Mouse (Mus musculus) heart, embryonic 14.5 days (tissue): ENCODE data around the gene Cd63. TPM values are rescaled to one million over a fixed set of nuclear protein-coding genes. Genes with fewer than 3 reads are reported as not detected.

Experiments used
- ATAC-seq: fragments of 200-750 bp; cut with Nextera tagmentation; 2 replicates; pipeline ENCODE4 v1.8.0; 2017; ENCODE audit warnings: low read depth, moderate TSS enrichment; ENCODE audit not compliant: insufficient number of reproducible peaks, insufficient read depth, low FRiP score
- H3K27ac ChIP-seq, 2 experiments: fragments of 200-500 bp in 1 of 2; fragments of 300-500 bp in 1 of 2; sonication (generic) in 1 of 2; replicated peaks in 1 of 2; 2 replicates each; pipeline ENCODE4 v1.5.1; 2012 to 2014; ENCODE audit warnings: low read depth in 2 of 2, low read length in 2 of 2, control low read depth in 1 of 2, mild to moderate bottlenecking in 1 of 2, mixed read lengths in 1 of 2; ENCODE audit not compliant: control insufficient read depth in 1 of 2, insufficient read depth in 1 of 2
- H3K27me3 ChIP-seq: fragments of 300-500 bp; sonication (generic); 2 replicates; pipeline ENCODE4 v1.6.1; 2014; ENCODE audit warnings: mild to moderate bottlenecking, low read length, control low read depth; ENCODE audit not compliant: control insufficient read depth, insufficient read depth
- H3K36me3 ChIP-seq: fragments of 300-500 bp; sonication (generic); 2 replicates; pipeline ENCODE4 v1.6.1; 2014; ENCODE audit warnings: mild to moderate bottlenecking, control low read depth, low read length, mixed read lengths; ENCODE audit not compliant: control insufficient read depth, insufficient read depth
- H3K4me1 ChIP-seq, 2 experiments: fragments of 200-500 bp in 1 of 2; fragments of 300-500 bp in 1 of 2; sonication (generic) in 1 of 2; 2 replicates each; pipeline ENCODE4 v1.6.1; 2012 to 2014; ENCODE audit warnings: low read length in 2 of 2, control low read depth in 1 of 2, mixed read lengths in 1 of 2; ENCODE audit not compliant: control insufficient read depth in 2 of 2, insufficient read depth in 2 of 2
- H3K4me2 ChIP-seq: fragments of 300-500 bp; sonication (generic); 2 replicates; pipeline ENCODE4 v1.6.1; 2014; ENCODE audit warnings: mild to moderate bottlenecking, low read length
- H3K4me3 ChIP-seq, 2 experiments: fragments of 200-500 bp in 1 of 2; fragments of 300-500 bp in 1 of 2; sonication (generic) in 1 of 2; 2 replicates each; pipeline ENCODE4 v1.5.1; 2012 to 2014; ENCODE audit warnings: low read length in 2 of 2, mild to moderate bottlenecking in 2 of 2, control low read depth in 1 of 2, low read depth in 1 of 2, moderate library complexity in 1 of 2; ENCODE audit not compliant: control insufficient read depth in 1 of 2, insufficient read depth in 1 of 2
- H3K9ac ChIP-seq: fragments of 300-500 bp; sonication (generic); 2 replicates; pipeline ENCODE4 v1.6.1; 2014; ENCODE audit warnings: mild to moderate bottlenecking, low read length
- H3K9me3 ChIP-seq: fragments of 300-500 bp; sonication (generic); 2 replicates; pipeline ENCODE4 v1.6.1; 2016; ENCODE audit warnings: low read length, control low read depth; ENCODE audit not compliant: control insufficient read depth
- WGBS: fragments of 180-500 bp; shearing (Covaris S2); extraction: QIAGEN DNeasy Blood & Tissue Kit; methylation state at CpG from one replicate; pipeline ENCODE4 v1.1.7; 2014; 5-methylcytosine and 5-hydroxymethylcytosine counted together
- polyA plus RNA-seq: library from polyadenylated mRNA; unstranded; fragments of >200 nt; fragmentation: Nextera tagmentation; extraction: Ambion mirVana; gene quantifications from 2 replicates; pipeline ENCODE4 v1.2.1, GENCODE M21; 2014

Gene Cd63
- polyA plus RNA-seq, result 363 and 394 TPM in 2 replicates

GRCm38 (mm10) chr10:128900698-128901097 is at the start of gene Cd63:
Cd63 (plus strand) TSS chr10:128900989.
- no peaks in the 10 kb centered on the region for H3K36me3 ChIP-seq
- WGBS, result 82% methylated on average over 3 of the region's 3 CpGs
- ATAC-seq, result no peak
- H3K4me3 ChIP-seq, result no peak within 1 kb of the TSS
- H3K27me3 ChIP-seq, result peaks cover 9% of the 10 kb centered on the region
- no peaks in the 10 kb centered on the region for H3K9me3 ChIP-seq
- no peak within 1 kb of the TSS for H3K9ac ChIP-seq
- no peak within 1 kb of the TSS for H3K4me2 ChIP-seq
- H3K4me1 ChIP-seq, result peaks cover 5 to 7% of the 10 kb centered on the region in 2 experiments; a peak in 3 of 4 replicates
- H3K27ac ChIP-seq, result no peak within 1 kb of the TSS

GRCm38 (mm10) chr10:128861176-128861575 is 39.6 kb upstream of the Cd63 start:
- Histone ChIP-seq H3K9ac (no peak overlapping the region), H3K4me1 (no peaks in the 10 kb centered on the region), H3K9me3 (no peaks in the 10 kb centered on the region), H3K4me3 (no peak overlapping the region), H3K36me3 (peaks cover 63% of the 10 kb centered on the region), H3K27ac (no peak overlapping the region), H3K4me2 (no peak overlapping the region), H3K27me3 (no peaks in the 10 kb centered on the region)
- no peak for ATAC-seq

DNA sequence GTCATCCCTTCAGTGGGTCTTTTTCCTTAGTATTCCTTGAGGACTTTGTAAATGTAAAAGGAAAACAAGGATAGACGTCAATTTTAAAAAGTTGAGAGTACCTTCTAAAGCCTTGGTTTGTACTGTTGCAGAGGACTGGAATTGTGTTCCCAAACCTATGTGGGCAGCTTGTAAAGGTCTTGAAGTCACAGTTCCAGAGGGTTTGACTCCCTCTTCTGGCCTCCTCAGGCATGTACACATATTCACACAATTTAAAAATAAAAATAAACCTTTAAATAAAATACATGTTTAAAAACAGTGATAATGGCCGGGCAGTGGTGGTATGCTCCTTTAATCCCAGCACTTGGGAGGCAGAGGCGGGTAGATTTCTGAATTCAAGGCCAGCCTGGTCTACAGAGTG is 34.7 kb upstream of the Cd63 start:
- no peak for ATAC-seq
- H3K36me3 ChIP-seq, result peaks cover 65% of the 10 kb centered on the region
- H3K4me1 ChIP-seq, result no peaks in the 10 kb centered on the region
- no peaks in the 10 kb centered on the region for H3K9me3 ChIP-seq
- no peak overlapping the region for H3K27ac ChIP-seq
- H3K4me3 ChIP-seq, result no peak overlapping the region
- WGBS, result 84% methylated on average over 3 of the region's 3 CpGs
- H3K9ac ChIP-seq, result no peak overlapping the region
- no peak overlapping the region for H3K4me2 ChIP-seq
- H3K27me3 ChIP-seq, result no peaks in the 10 kb centered on the region

DNA sequence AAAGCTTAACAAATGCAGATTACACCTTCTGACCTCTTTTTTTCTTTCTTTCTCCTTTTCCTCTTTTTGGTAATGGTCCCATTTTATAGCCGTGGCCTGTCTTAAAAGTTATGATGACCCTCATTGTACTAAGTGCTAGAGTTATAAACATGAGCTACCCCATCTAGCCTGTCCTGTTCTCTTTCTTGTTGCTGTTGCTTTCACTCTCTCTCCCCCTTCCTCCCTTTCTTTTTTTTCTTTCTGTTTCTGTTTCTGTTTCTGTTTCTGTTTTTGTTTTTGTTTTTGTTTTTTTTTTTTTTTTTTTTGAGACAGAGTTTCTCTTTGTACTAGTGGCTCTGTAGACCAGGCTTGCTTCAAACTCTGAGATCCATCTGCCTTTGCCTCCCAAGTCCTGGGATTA is 34.3 kb upstream of the Cd63 start:
- no peak overlapping the region for H3K9ac ChIP-seq
- WGBS, result 86% methylated on average over 1 of the region's 1 CpGs
- H3K9me3 ChIP-seq, result no peaks in the 10 kb centered on the region
- peaks cover 66% of the 10 kb centered on the region for H3K36me3 ChIP-seq
- no peak overlapping the region for H3K27ac ChIP-seq
- no peaks in the 10 kb centered on the region for H3K4me1 ChIP-seq
- ATAC-seq, result no peak
- no peaks in the 10 kb centered on the region for H3K27me3 ChIP-seq
- H3K4me3 ChIP-seq, result no peak overlapping the region
- H3K4me2 ChIP-seq, result no peak overlapping the region

DNA sequence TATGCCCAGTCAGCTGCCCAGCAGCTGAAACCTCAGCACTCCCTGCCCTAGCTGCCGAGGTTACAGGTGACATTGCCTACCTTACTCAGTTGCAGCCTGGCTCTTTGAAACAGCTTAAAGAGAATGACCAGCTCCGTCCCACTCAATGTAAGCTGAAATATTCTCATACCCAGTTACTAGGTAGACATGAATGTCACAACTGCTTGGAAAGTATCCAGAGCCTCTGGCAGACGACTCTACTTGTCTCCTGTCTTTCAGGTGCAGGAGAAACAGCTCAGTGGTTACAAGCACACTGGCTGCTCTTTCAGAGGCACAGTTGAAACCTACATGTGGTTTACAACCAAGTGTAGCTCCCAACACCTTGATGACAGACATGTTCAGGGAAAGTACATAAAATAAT is 30.4 kb upstream of the Cd63 start:
- Histone ChIP-seq H3K9ac (no peak overlapping the region), H3K36me3 (peaks cover 74% of the 10 kb centered on the region), H3K4me1 (no peaks in the 10 kb centered on the region), H3K27me3 (no peaks in the 10 kb centered on the region), H3K4me3 (no peak overlapping the region), H3K27ac (no peak overlapping the region), H3K4me2 (no peak overlapping the region), H3K9me3 (no peaks in the 10 kb centered on the region)
- no peak for ATAC-seq
- WGBS, result 74% methylated on average over 3 of the region's 3 CpGs

DNA sequence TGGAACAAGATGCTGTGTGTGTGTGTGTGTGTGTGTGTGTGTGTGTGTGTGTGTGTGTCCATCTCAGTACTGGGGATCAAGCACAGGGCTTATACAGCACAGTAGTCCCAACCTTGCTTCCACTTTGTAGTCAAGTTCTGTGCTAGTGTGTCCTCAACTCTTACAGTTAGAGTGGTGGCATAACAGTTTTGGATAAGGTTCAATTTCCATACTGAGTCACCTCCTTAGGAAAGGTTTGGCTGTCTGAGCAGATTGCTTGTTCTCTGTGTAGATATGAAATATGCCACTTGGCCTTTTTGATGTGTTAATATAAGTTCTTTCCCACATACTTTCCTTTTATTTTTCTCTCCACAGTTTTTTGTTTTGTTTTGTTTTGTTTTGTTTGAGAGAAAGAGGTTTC is 22.5 kb upstream of the Cd63 start:
- Histone ChIP-seq H3K9ac (no peak overlapping the region), H3K4me3 (no peak overlapping the region), H3K4me1 (no peaks in the 10 kb centered on the region), H3K4me2 (no peak overlapping the region), H3K27ac (no peak overlapping the region), H3K36me3 (peaks cover 55% of the 10 kb centered on the region), H3K27me3 (no peaks in the 10 kb centered on the region), H3K9me3 (no peaks in the 10 kb centered on the region)
- ATAC-seq, result no peak

DNA sequence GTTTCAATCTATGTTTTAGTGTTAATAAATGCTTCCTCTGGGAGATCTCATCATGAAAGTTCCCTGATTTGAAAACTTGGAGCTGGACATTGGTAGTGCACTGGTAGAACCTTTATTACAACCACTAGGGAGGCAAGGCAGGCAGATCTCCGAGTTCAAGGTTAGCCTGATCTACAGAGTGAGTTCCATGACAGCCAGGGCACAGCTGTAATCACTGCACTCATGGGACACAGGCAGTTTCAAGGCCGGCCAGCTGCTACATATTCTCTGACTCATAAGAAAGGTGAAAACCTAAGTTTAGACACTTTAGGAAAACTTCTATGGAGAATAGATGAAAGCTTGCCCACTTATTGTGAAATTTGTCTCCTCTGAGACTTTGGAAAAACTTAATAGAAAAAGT is 22.0 kb upstream of the Cd63 start:
- Histone ChIP-seq H3K9me3 (no peaks in the 10 kb centered on the region), H3K9ac (no peak overlapping the region), H3K36me3 (peaks cover 50% of the 10 kb centered on the region), H3K27ac (no peak overlapping the region), H3K4me3 (no peak overlapping the region), H3K4me1 (no peaks in the 10 kb centered on the region), H3K27me3 (no peaks in the 10 kb centered on the region), H3K4me2 (no peak overlapping the region)
- no peak for ATAC-seq
- WGBS, result 86% methylated on average over 2 of the region's 2 CpGs

DNA sequence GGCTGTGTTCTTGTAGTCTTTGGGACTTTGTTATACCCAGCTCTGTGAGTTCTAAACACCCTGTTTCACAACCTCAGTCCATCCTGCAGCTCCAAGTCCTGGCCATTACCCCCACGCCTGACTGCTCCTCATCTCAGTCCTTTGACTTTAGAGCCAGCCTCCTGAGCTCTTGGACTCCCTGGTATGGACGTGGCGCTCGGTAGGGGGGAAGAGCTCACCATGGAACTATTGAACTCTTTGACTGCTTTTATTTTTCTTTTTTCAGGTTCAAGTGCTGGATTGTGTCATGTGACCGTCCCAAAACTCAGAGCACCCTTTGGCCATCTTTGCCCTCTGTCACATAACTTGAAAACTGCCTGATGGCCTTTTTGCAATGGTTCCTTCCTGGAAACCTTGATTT is 18.7 kb upstream of the Cd63 start:
- H3K4me2 ChIP-seq, result no peak overlapping the region
- no peak overlapping the region for H3K4me3 ChIP-seq
- H3K4me1 ChIP-seq, result no peaks in the 10 kb centered on the region; a peak in 1 of 4 replicates
- H3K9ac ChIP-seq, result no peak overlapping the region
- H3K9me3 ChIP-seq, result no peaks in the 10 kb centered on the region
- peaks cover 45% of the 10 kb centered on the region for H3K36me3 ChIP-seq
- WGBS, result 83% methylated on average over 5 of the region's 5 CpGs
- ATAC-seq, result no peak
- H3K27ac ChIP-seq, result no peak overlapping the region
- H3K27me3 ChIP-seq, result no peaks in the 10 kb centered on the region
